8 mouse cellular contexts compared by ENCODE assay signal in genomic region chr1:39479254-39479653, GRCm38 (mm10). TPM values are rescaled to one million over a fixed set of nuclear protein-coding genes. Genes with fewer than 3 reads are reported as not detected.
DNase-seq lines count a peak whose midpoint lies in the region; ATAC-seq and TF ChIP-seq lines count a peak whose summit lies in the region.

No protein-coding gene starts in this region.

- no peaks in the 10 kb centered on the region for H3K9me3 ChIP-seq in lung, embryonic 14.5 days (ENCODE audit: low read depth, low read length)
- no peaks in the 10 kb centered on the region for H3K9me3 ChIP-seq in intestine, postnatal 0 days (ENCODE audit: control insufficient read depth)
- no peaks in the 10 kb centered on the region for H3K9me3 ChIP-seq in neural tube, embryonic 15.5 days (replicated peaks)

- H3K27me3 ChIP-seq in lung, embryonic 14.5 days (ENCODE audit: insufficient read depth, low read length) = peaks cover 11% of the 10 kb centered on the region; the same call in 1 of the 2 replicates
- no peaks in the 10 kb centered on the region for H3K27me3 ChIP-seq in intestine, postnatal 0 days (replicated peaks; ENCODE audit: control insufficient read depth, insufficient read depth, low read length)
- H3K27me3 ChIP-seq in neural tube, embryonic 15.5 days (replicated peaks) = no peaks in the 10 kb centered on the region; the same call in 1 of the 2 replicates

- no peak for TF ChIP-seq CTCF in gastrocnemius, adult 2 months (IDR thresholded peaks at IDR 0.05)
- no peak for TF ChIP-seq CTCF in lung, embryonic 14.5 days (IDR thresholded peaks at IDR 0.05; ENCODE audit: low read depth)
- no peak for TF ChIP-seq CTCF in intestine, postnatal 0 days (IDR thresholded peaks at IDR 0.05; ENCODE audit: low read depth)

- peak overlapping the region; percentile 98 for H3K4me2 ChIP-seq in lung, embryonic 14.5 days
- H3K4me2 ChIP-seq in intestine, postnatal 0 days (replicated peaks; ENCODE audit: low read depth) = peak overlapping the region; percentile 92
- H3K4me2 ChIP-seq in neural tube, embryonic 15.5 days = peak overlapping the region; percentile 88

- peak overlapping the region; percentile 78 for H3K4me3 ChIP-seq in gastrocnemius, adult 2 months
- peak overlapping the region; percentile 70; the same call in 1 of the 2 replicates for H3K4me3 ChIP-seq in lung, embryonic 14.5 days (ENCODE audit: low read depth, low read length)
- H3K4me3 ChIP-seq in intestine, postnatal 0 days (ENCODE audit: low read depth, low read length) = no peak overlapping the region
- H3K4me3 ChIP-seq in neural tube, embryonic 15.5 days (replicated peaks) = no peak overlapping the region

- ATAC-seq in lung, embryonic 14.5 days (ENCODE audit: insufficient read depth) = no peak
- no peak for ATAC-seq in intestine, postnatal 0 days
- no peak for ATAC-seq in neural tube, embryonic 15.5 days (ENCODE audit: low FRiP score)

- DNase-seq in gastrocnemius, adult 2 months = no peak
- no peak for DNase-seq in gastrocnemius, postnatal 10 days
- no peak for DNase-seq in lung, embryonic 14.5 days
- no peak for DNase-seq in lung, postnatal 36 days
- no peak for DNase-seq in layer of hippocampus, postnatal 25 days (ENCODE audit: extremely low spot score in 1 of 2, low spot score in 1 of 2)
- DNase-seq in gastrocnemius, adult 18-20 months (ENCODE audit: low spot score) = no peak

- H3K9ac ChIP-seq in lung, embryonic 14.5 days = no peak overlapping the region
- no peak overlapping the region for H3K9ac ChIP-seq in intestine, postnatal 0 days (ENCODE audit: low read depth, low read length)
- H3K9ac ChIP-seq in neural tube, embryonic 15.5 days (replicated peaks) = no peak overlapping the region

- WGBS in lung, embryonic 14.5 days = 60% methylated on average over 5 of the region's 5 CpGs
- 57% methylated on average over 5 of the region's 5 CpGs for WGBS in intestine, postnatal 0 days
- WGBS in neural tube, embryonic 15.5 days = 66% methylated on average over 5 of the region's 5 CpGs

- intact Hi-C loops in gastrocnemius, adult 2 months (cut with DNase I) = loop anchor here (2.0 kb wide), 1 partner anchor 20 kb away; no protein-coding TSS in a partner anchor

- peak overlapping the region; percentile 96 for H3K27ac ChIP-seq in gastrocnemius, adult 2 months
- no peak overlapping the region for H3K27ac ChIP-seq in lung, embryonic 14.5 days (ENCODE audit: low read depth)
- H3K27ac ChIP-seq in intestine, postnatal 0 days (ENCODE audit: low read depth, low read length) = no peak overlapping the region; the same call in 1 of the 2 replicates
- H3K27ac ChIP-seq in neural tube, embryonic 15.5 days (replicated peaks) = no peak overlapping the region

- H3K4me1 ChIP-seq in lung, embryonic 14.5 days (ENCODE audit: insufficient read depth) = peaks cover 12% of the 10 kb centered on the region; the same call in 1 of the 2 replicates
- peaks cover 6% of the 10 kb centered on the region; the same call in 1 of the 2 replicates for H3K4me1 ChIP-seq in intestine, postnatal 0 days (replicated peaks; ENCODE audit: control insufficient read depth, insufficient read depth, low read length)
- H3K4me1 ChIP-seq in neural tube, embryonic 15.5 days = peaks cover 26% of the 10 kb centered on the region

- H3K36me3 ChIP-seq in lung, embryonic 14.5 days (ENCODE audit: insufficient read depth) = no peaks in the 10 kb centered on the region
- no peaks in the 10 kb centered on the region for H3K36me3 ChIP-seq in intestine, postnatal 0 days (ENCODE audit: control insufficient read depth, insufficient read depth)
- H3K36me3 ChIP-seq in neural tube, embryonic 15.5 days = no peaks in the 10 kb centered on the region

RNA-seq across cellular contexts. Expression of gene Tbc1d8, which starts 0.7 kb away (rescaled TPM):
- total RNA-seq in gastrocnemius, adult 2 months (2021) = 1 to 10 TPM; 8.3 to 9.7 TPM
- total RNA-seq in gastrocnemius, postnatal 10 days (2021) = 10 to 100 TPM in 1 of 2 experiments, 1 to 10 TPM in 1; 10.0 to 13.0 TPM
- 9.9 and 10.7 TPM in 2 replicates for polyA plus RNA-seq in lung, embryonic 14.5 days (2014; fragmentation: Nextera tagmentation; extraction: Ambion mirVana)
- polyA plus RNA-seq in intestine, postnatal 0 days (2015; fragmentation: Nextera tagmentation; extraction: Ambion mirVana) = 4.2 and 4.7 TPM in 2 replicates
- polyA plus RNA-seq in neural tube, embryonic 15.5 days (2015; fragmentation: Nextera tagmentation; extraction: Ambion mirVana) = 12.2 and 12.7 TPM in 2 replicates
- 10 to 100 TPM; 11.4 to 12.7 TPM for total RNA-seq in layer of hippocampus, postnatal 25 days (2021)
- 1 to 10 TPM; 8.3 to 9.5 TPM for total RNA-seq in gastrocnemius, adult 18-20 months (2021)

RNA-seq across cellular contexts. Expression of gene Cnot11, which starts 55.5 kb away (rescaled TPM):
- 10 to 100 TPM; 18.3 to 18.8 TPM for total RNA-seq in gastrocnemius, adult 2 months (2021)
- 10 to 100 TPM; 19.2 to 19.6 TPM for total RNA-seq in gastrocnemius, postnatal 10 days (2021)
- polyA plus RNA-seq in lung, embryonic 14.5 days (2014; fragmentation: Nextera tagmentation; extraction: Ambion mirVana) = 26.8 and 29.0 TPM in 2 replicates
- 13.5 and 14.7 TPM in 2 replicates for polyA plus RNA-seq in intestine, postnatal 0 days (2015; fragmentation: Nextera tagmentation; extraction: Ambion mirVana)
- polyA plus RNA-seq in neural tube, embryonic 15.5 days (2015; fragmentation: Nextera tagmentation; extraction: Ambion mirVana) = 15.2 and 16.7 TPM in 2 replicates
- 10 to 100 TPM; 22.0 to 22.9 TPM for total RNA-seq in layer of hippocampus, postnatal 25 days (2021)
- total RNA-seq in gastrocnemius, adult 18-20 months (2021) = 10 to 100 TPM; 19.0 to 20.8 TPM

Comparison
In these comparisons a context has a peak if more than half of its experiments do, and no peak if none do; other contexts are left out.
1. H3K4me3 ChIP-seq: peak in gastrocnemius, adult 2 months (single experiment) and lung, embryonic 14.5 days (single experiment); none in intestine, postnatal 0 days (single experiment) and neural tube, embryonic 15.5 days (single experiment).
2. Peak in every context shown above with its lines, with median percentiles within 50 percentile points of each other: H3K4me2 ChIP-seq.